Mouse (Mus musculus) stomach, embryonic 14.5 days (tissue): ENCODE data around the gene Atxn10. TPM values are rescaled to one million over a fixed set of nuclear protein-coding genes. Genes with fewer than 3 reads are reported as not detected.

Experiments
- ATAC-seq: fragments of 200-750 bp; cut with Nextera tagmentation; 2 replicates; pipeline ENCODE4 v1.8.0; 2017; ENCODE audit warnings: low read depth, moderate TSS enrichment; ENCODE audit not compliant: insufficient number of reproducible peaks, insufficient read depth, low FRiP score
- H3K27ac ChIP-seq: fragments of 300-500 bp; sonication (generic); 2 replicates; pipeline ENCODE4 v1.5.1; 2014; ENCODE audit warnings: mild to moderate bottlenecking, low read length, moderate library complexity, mixed read lengths
- H3K27me3 ChIP-seq: fragments of 300-500 bp; sonication (generic); 2 replicates; pipeline ENCODE4 v1.6.1; 2014; ENCODE audit warnings: low read length, control low read depth, mixed read lengths; ENCODE audit not compliant: control insufficient read depth, insufficient read depth
- H3K36me3 ChIP-seq: fragments of 300-500 bp; sonication (generic); 2 replicates; pipeline ENCODE4 v1.6.1; 2014; ENCODE audit warnings: mild to moderate bottlenecking, control low read depth, low read length, moderate library complexity, mixed read lengths; ENCODE audit not compliant: control insufficient read depth, insufficient read depth
- H3K4me1 ChIP-seq: fragments of 300-500 bp; sonication (generic); 2 replicates; pipeline ENCODE4 v1.6.1; 2014; ENCODE audit warnings: low read length, control low read depth, mixed read lengths; ENCODE audit not compliant: control insufficient read depth, insufficient read depth
- H3K4me2 ChIP-seq: fragments of 300-500 bp; sonication (generic); replicated peaks from 2 replicates; pipeline ENCODE4 v1.6.1; 2014; ENCODE audit warnings: low read depth, low read length, control low read depth
- H3K4me3 ChIP-seq: fragments of 300-500 bp; sonication (generic); 2 replicates; pipeline ENCODE4 v1.5.1; 2014; ENCODE audit warnings: low read depth, low read length, control low read depth
- H3K9ac ChIP-seq: fragments of 300-500 bp; sonication (generic); replicated peaks from 2 replicates; pipeline ENCODE4 v1.6.1; 2014; ENCODE audit warnings: low read depth, mild to moderate bottlenecking, control low read depth, low read length, moderate library complexity, mixed read lengths
- H3K9me3 ChIP-seq: fragments of 300-500 bp; sonication (generic); 2 replicates; pipeline ENCODE4 v1.6.1; 2016; ENCODE audit warnings: low read depth, low read length, control low read depth; ENCODE audit not compliant: control insufficient read depth
- WGBS: fragments of 180-500 bp; shearing (Covaris S2); extraction: QIAGEN DNeasy Blood & Tissue Kit; methylation state at CpG from one replicate; pipeline ENCODE4 v1.1.7; 2014; 5-methylcytosine and 5-hydroxymethylcytosine counted together
- polyA plus RNA-seq: library from polyadenylated mRNA; unstranded; fragments of >200 nt; fragmentation: Nextera tagmentation; extraction: Ambion mirVana; gene quantifications from 2 replicates; pipeline ENCODE4 v1.2.1, GENCODE M21; 2014

The Atxn10 gene
- polyA plus RNA-seq, 1 experiment from 2014 or later: 258 TPM

DNA sequence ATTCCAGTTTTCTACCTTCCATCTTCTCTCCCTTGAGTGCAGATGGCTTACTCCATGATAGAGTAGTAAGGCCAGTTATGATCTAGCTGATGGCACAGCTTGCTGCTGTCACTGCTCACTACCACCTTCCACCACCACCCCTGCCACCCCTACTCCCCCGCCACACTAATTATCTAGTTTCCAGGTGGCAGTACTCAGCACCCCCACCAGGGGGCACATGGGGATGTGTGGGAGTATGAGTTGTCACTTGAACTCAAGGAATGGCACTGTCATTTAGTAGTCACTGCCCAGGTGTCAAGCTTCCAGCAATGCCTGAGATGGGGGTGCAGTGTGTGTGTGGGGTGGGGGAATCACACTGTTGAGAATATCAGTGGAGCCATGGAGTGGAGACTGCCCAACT, 141.5 kb downstream of the Atxn10 start:
- Histone ChIP-seq H3K4me2 (no peak overlapping the region), H3K9me3 (no peaks in the 10 kb centered on the region), H3K9ac (no peak overlapping the region), H3K4me1 (no peaks in the 10 kb centered on the region), H3K27ac (no peak overlapping the region), H3K27me3 (no peaks in the 10 kb centered on the region), H3K36me3 (no peaks in the 10 kb centered on the region), H3K4me3 (no peak overlapping the region)
- no peak for ATAC-seq
- 14% methylated on average over 1 of the region's 1 CpGs for WGBS

DNA sequence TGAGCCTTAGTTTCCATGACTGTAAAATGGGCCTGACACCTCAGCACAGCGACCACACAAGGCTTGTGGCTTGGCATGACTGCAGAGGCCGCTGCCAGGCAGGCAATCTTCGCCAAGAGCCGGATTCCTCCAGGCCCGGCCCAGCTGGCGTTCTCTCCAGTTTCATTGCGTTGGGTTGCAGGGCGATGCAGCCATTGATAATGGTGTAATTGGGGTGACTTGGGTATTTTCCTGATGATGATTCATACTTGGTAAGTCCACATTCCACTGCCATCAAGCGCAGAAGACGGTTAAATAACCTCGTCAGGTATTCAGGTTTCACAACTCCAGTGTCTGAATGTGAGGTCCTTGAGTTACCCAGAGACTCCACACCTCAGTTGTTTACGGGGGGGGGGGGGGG, 143.3 kb downstream of the Atxn10 start:
- Histone ChIP-seq H3K27ac (no peak overlapping the region), H3K27me3 (no peaks in the 10 kb centered on the region)
- no peak for ATAC-seq

GRCm38 (mm10) chr15:85479919-85480318, 143.9 kb downstream of the Atxn10 start:
- Histone ChIP-seq H3K4me2 (no peak overlapping the region), H3K27me3 (no peaks in the 10 kb centered on the region), H3K36me3 (no peaks in the 10 kb centered on the region), H3K9ac (no peak overlapping the region), H3K4me1 (no peaks in the 10 kb centered on the region), H3K27ac (no peak overlapping the region), H3K9me3 (no peaks in the 10 kb centered on the region), H3K4me3 (no peak overlapping the region)
- 34% methylated on average over 5 of the region's 5 CpGs for WGBS
- no peak; the same call in 1 of the 2 replicates for ATAC-seq

More for the DNA sequence above, 143.3 kb downstream of the Atxn10 start:
- WGBS: 85% methylated on average over 12 of the region's 12 CpGs
- H3K9ac ChIP-seq: no peak overlapping the region
- no peak overlapping the region for H3K4me2 ChIP-seq
- H3K9me3 ChIP-seq: no peaks in the 10 kb centered on the region
- H3K36me3 ChIP-seq: no peaks in the 10 kb centered on the region
- H3K4me3 ChIP-seq: no peak overlapping the region
- no peaks in the 10 kb centered on the region for H3K4me1 ChIP-seq

- 29% methylated on average over 3 of the region's 3 CpGs for WGBS
- ATAC-seq: no peak
- Histone ChIP-seq H3K4me2 (no peak overlapping the region), H3K4me1 (no peaks in the 10 kb centered on the region), H3K27ac (no peak overlapping the region), H3K4me3 (no peak overlapping the region), H3K9ac (no peak overlapping the region), H3K9me3 (no peaks in the 10 kb centered on the region), H3K27me3 (no peaks in the 10 kb centered on the region), H3K36me3 (no peaks in the 10 kb centered on the region)
These were observed 144.6 kb downstream of the Atxn10 start for GRCm38 (mm10) chr15:85480630-85481029.

DNA sequence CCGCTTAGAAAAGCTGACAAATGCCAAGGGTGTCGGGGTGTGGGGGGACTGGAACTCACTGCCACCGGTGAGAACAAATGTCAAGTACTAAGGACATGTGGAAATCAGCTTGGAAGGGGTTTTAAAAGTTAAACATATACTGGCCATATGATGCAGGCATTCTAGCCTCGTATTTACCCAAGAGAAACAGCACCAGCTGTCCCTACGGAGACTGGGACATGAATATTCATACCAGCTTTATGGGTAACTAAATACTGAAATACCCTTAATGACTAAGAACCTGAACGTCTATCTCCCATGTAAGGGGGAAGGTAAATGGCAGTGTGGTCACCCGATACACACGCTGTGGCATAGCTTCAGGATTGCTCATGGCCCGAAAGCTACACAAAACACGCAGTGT, 152.9 kb downstream of the Atxn10 start:
- Histone ChIP-seq H3K9ac (no peak overlapping the region), H3K4me3 (no peak overlapping the region), H3K4me1 (no peaks in the 10 kb centered on the region), H3K36me3 (no peaks in the 10 kb centered on the region), H3K9me3 (no peaks in the 10 kb centered on the region), H3K27me3 (no peaks in the 10 kb centered on the region), H3K27ac (no peak overlapping the region), H3K4me2 (no peak overlapping the region)
- no peak for ATAC-seq
- WGBS: 78% methylated on average over 10 of the region's 10 CpGs

- ATAC-seq: no peak
- H3K27ac ChIP-seq: no peak overlapping the region
- H3K27me3 ChIP-seq: no peaks in the 10 kb centered on the region
- H3K4me3 ChIP-seq: no peak overlapping the region
- WGBS: 79% methylated on average over 7 of the region's 7 CpGs
- H3K4me1 ChIP-seq: no peaks in the 10 kb centered on the region
- no peak overlapping the region for H3K4me2 ChIP-seq
- H3K36me3 ChIP-seq: no peaks in the 10 kb centered on the region
- H3K9ac ChIP-seq: no peak overlapping the region
- no peaks in the 10 kb centered on the region for H3K9me3 ChIP-seq
These were observed 153.7 kb downstream of the Atxn10 start for GRCm38 (mm10) chr15:85489751-85490150.

- H3K4me2 ChIP-seq: no peak overlapping the region
- H3K27ac ChIP-seq: no peak overlapping the region
- no peaks in the 10 kb centered on the region for H3K36me3 ChIP-seq
- 14% methylated on average over 11 of the region's 11 CpGs for WGBS
- no peaks in the 10 kb centered on the region for H3K9me3 ChIP-seq
- no peak overlapping the region for H3K9ac ChIP-seq
- H3K4me3 ChIP-seq: no peak overlapping the region
- H3K27me3 ChIP-seq: no peaks in the 10 kb centered on the region
- ATAC-seq: no peak
- no peaks in the 10 kb centered on the region for H3K4me1 ChIP-seq
These were observed 158.1 kb downstream of the Atxn10 start for GRCm38 (mm10) chr15:85494163-85494621.

- no peaks in the 10 kb centered on the region for H3K9me3 ChIP-seq
- no peak for ATAC-seq
- WGBS: 93% methylated on average over 4 of the region's 4 CpGs
These were observed 161.5 kb downstream of the Atxn10 start for GRCm38 (mm10) chr15:85497548-85497947.

DNA sequence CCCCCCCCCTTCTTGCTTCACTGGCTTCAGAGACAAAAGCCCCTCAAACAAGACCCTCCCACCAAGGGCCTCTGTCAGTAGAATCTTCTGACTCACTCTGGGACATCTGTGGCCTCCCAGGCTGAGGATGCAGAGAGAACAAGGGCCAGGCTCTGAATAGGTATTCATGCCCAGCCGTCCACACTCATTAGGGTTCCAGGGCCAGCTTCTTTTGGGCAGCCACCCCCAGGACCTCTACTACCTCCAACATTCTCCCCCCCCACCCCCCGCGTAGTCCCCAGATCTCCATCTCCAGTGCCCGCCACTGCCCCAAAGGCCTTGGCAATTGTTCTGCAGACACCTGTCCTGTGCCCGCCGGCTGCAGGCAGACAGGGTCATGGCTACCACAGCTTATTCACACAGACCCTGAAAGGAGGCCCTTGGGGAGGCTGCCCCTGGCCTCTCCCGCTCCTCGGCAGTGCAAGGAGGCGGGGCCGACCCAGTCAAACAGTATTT, 162.0 kb downstream of the Atxn10 start:
- Histone ChIP-seq H3K27ac (no peak overlapping the region), H3K4me1 (no peaks in the 10 kb centered on the region), H3K36me3 (no peaks in the 10 kb centered on the region), H3K4me3 (no peak overlapping the region), H3K4me2 (no peak overlapping the region), H3K9me3 (no peaks in the 10 kb centered on the region), H3K9ac (no peak overlapping the region), H3K27me3 (no peaks in the 10 kb centered on the region)
- WGBS: 45% methylated on average over 10 of the region's 10 CpGs
- ATAC-seq: no peak

More at GRCm38 (mm10) chr15:85497548-85497947, 161.5 kb downstream of the Atxn10 start:
- H3K27ac ChIP-seq: no peak overlapping the region
- H3K27me3 ChIP-seq: no peaks in the 10 kb centered on the region
- no peak overlapping the region for H3K4me3 ChIP-seq
- H3K4me2 ChIP-seq: no peak overlapping the region
- no peaks in the 10 kb centered on the region for H3K36me3 ChIP-seq
- no peak overlapping the region for H3K9ac ChIP-seq
- H3K4me1 ChIP-seq: no peaks in the 10 kb centered on the region
